Mouse (Mus musculus): Measurements from ENCODE around the gene Dhdh. TPM values are rescaled to one million over a fixed set of nuclear protein-coding genes. Genes with fewer than 3 reads are reported as not detected.
"Not testable (repeated sequence)": the region's sequence is repeated elsewhere in the genome, so short reads cannot be mapped to it uniquely, and the experiment has no call there.

Dhdh gene
- polyA plus RNA-seq, 1 experiment from 2014 or later = 5.8 TPM

- peak overlapping the region; percentile 40 for H3K4me3 ChIP-seq (ENCODE audit: low read depth, low read length)
- no peaks in the 10 kb centered on the region for H3K9me3 ChIP-seq (ENCODE audit: control insufficient read depth, low read length)
- no peaks in the 10 kb centered on the region for H3K27me3 ChIP-seq (replicated peaks; ENCODE audit: control insufficient read depth, insufficient read depth, low read length)
- peak; percentile 71 for ATAC-seq (replicated peaks; ENCODE audit: low FRiP score)
- DNase-seq (ENCODE audit: low spot score) = no peak
- peak overlapping the region; percentile 61 for H3K4me2 ChIP-seq
- peaks cover 4% of the 10 kb centered on the region; the same call in 1 of the 2 replicates for H3K4me1 ChIP-seq (replicated peaks; ENCODE audit: control insufficient read depth, insufficient read depth, low read length)
- H3K36me3 ChIP-seq (ENCODE audit: control insufficient read depth, insufficient read depth, low read length) = no peaks in the 10 kb centered on the region
- WGBS = 50% methylated on average over 16 of the region's 16 CpGs
- peak overlapping the region; percentile 45; the same call in 1 of the 2 replicates for H3K27ac ChIP-seq (ENCODE audit: low read depth, low read length)
- peak overlapping the region; percentile 64 for H3K9ac ChIP-seq (ENCODE audit: low read depth, low read length)
These were observed 13.2 kb downstream of the Dhdh start for GRCm38 (mm10) chr7:45475291-45475969.

GRCm38 (mm10) chr7:45470869-45471268 lies 17.7 kb downstream of the Dhdh start:
- Histone ChIP-seq H3K36me3 (ENCODE audit: control insufficient read depth, insufficient read depth, low read length) (no peaks in the 10 kb centered on the region), H3K9ac (ENCODE audit: low read depth, low read length) (no peak overlapping the region), H3K27ac (ENCODE audit: low read depth, low read length) (no peak overlapping the region), H3K4me1 (replicated peaks; ENCODE audit: control insufficient read depth, insufficient read depth, low read length) (peaks cover 5% of the 10 kb centered on the region; the same call in 1 of the 2 replicates), H3K9me3 (ENCODE audit: control insufficient read depth, low read length) (no peaks in the 10 kb centered on the region), H3K4me2 (no peak overlapping the region), H3K27me3 (replicated peaks; ENCODE audit: control insufficient read depth, insufficient read depth, low read length) (no peaks in the 10 kb centered on the region), H3K4me3 (ENCODE audit: low read depth, low read length) (no peak overlapping the region)
- DNase-seq (ENCODE audit: low spot score) (no peak), ATAC-seq (replicated peaks; ENCODE audit: low FRiP score) (no peak)
- whole genome bisulfite sequencing = 8% methylated on average over 3 of the region's 3 CpGs

- Histone ChIP-seq H3K9ac (ENCODE audit: low read depth, low read length) (no peak overlapping the region; the same call in 1 of the 2 replicates), H3K4me2 (peak overlapping the region; percentile 88), H3K4me1 (replicated peaks; ENCODE audit: control insufficient read depth, insufficient read depth, low read length) (peaks cover 12% of the 10 kb centered on the region), H3K27me3 (replicated peaks; ENCODE audit: control insufficient read depth, insufficient read depth, low read length) (no peaks in the 10 kb centered on the region), H3K4me3 (ENCODE audit: low read depth, low read length) (peak overlapping the region; percentile 82), H3K27ac (ENCODE audit: low read depth, low read length) (no peak overlapping the region), H3K9me3 (ENCODE audit: control insufficient read depth, low read length) (no peaks in the 10 kb centered on the region), H3K36me3 (ENCODE audit: control insufficient read depth, insufficient read depth, low read length) (peaks cover 13% of the 10 kb centered on the region)
- no peak for DNase-seq (ENCODE audit: low spot score)
- peak; percentile 23; the same call in 1 of the 2 replicates for ATAC-seq (replicated peaks; ENCODE audit: low FRiP score)
- 40% methylated on average over 7 of the region's 7 CpGs for WGBS
These were observed 21.4 kb downstream of the Dhdh start for GRCm38 (mm10) chr7:45467090-45467670.

- Histone ChIP-seq H3K4me2 (peak within 1 kb of the TSS; percentile 88), H3K27me3 (replicated peaks; ENCODE audit: control insufficient read depth, insufficient read depth, low read length) (no peaks in the 10 kb centered on the region), H3K9ac (ENCODE audit: low read depth, low read length) (peak within 1 kb of the TSS; percentile 79), H3K4me1 (replicated peaks; ENCODE audit: control insufficient read depth, insufficient read depth, low read length) (peaks cover 17% of the 10 kb centered on the region), H3K4me3 (ENCODE audit: low read depth, low read length) (peak within 1 kb of the TSS; percentile 82), H3K36me3 (ENCODE audit: control insufficient read depth, insufficient read depth, low read length) (peaks cover 17% of the 10 kb centered on the region), H3K27ac (ENCODE audit: low read depth, low read length) (peak within 1 kb of the TSS; percentile 65), H3K9me3 (ENCODE audit: control insufficient read depth, low read length) (no peaks in the 10 kb centered on the region)
- under 1% methylated on average over 56 of the region's 58 CpGs for WGBS
- ATAC-seq (replicated peaks; ENCODE audit: low FRiP score) (peak; percentile 74), DNase-seq (ENCODE audit: low spot score) (peak; percentile 92)
These were observed 22.1 kb downstream of the Dhdh start, which contains the start of gene Bax for GRCm38 (mm10) chr7:45466283-45467089. Gene Bax, minus strand, starts transcription at chr7:45466898.

DNA sequence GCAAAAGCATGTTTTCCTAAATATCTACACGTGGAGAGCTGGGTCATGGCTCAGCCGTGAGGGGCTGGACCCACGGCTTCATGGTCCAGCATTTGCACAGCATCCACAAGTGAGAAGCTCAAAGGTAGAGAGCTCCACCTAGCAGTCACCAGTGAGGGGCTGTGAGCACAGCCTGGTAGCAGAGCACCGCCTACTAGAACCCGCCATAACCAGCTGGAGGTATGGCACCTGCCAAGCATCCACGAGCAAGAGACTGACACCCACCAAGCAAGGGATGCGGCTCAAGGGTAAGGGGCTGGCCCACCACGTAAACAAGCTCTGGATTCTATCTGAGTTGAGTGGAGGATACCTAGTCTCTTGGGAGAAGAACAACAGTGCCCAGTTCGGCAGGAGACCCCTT lies 23.1 kb downstream of the Dhdh start:
- Histone ChIP-seq H3K27me3 (replicated peaks; ENCODE audit: control insufficient read depth, insufficient read depth, low read length) (no peaks in the 10 kb centered on the region), H3K36me3 (ENCODE audit: control insufficient read depth, insufficient read depth, low read length) (peaks cover 17% of the 10 kb centered on the region), H3K4me3 (ENCODE audit: low read depth, low read length) (peak overlapping the region; percentile 82), H3K9ac (ENCODE audit: low read depth, low read length) (peak overlapping the region; percentile 79), H3K9me3 (ENCODE audit: control insufficient read depth, low read length) (no peaks in the 10 kb centered on the region), H3K27ac (ENCODE audit: low read depth, low read length) (peak overlapping the region; percentile 65), H3K4me2 (peak overlapping the region; percentile 88), H3K4me1 (replicated peaks; ENCODE audit: control insufficient read depth, insufficient read depth, low read length) (peaks cover 25% of the 10 kb centered on the region)
- DNase-seq (ENCODE audit: low spot score) (no peak), ATAC-seq (replicated peaks; ENCODE audit: low FRiP score) (0 out of 2 replicates have a peak, but pooled peaks have one; percentile 19)
- WGBS = 76% methylated on average over 9 of the region's 9 CpGs

DNA sequence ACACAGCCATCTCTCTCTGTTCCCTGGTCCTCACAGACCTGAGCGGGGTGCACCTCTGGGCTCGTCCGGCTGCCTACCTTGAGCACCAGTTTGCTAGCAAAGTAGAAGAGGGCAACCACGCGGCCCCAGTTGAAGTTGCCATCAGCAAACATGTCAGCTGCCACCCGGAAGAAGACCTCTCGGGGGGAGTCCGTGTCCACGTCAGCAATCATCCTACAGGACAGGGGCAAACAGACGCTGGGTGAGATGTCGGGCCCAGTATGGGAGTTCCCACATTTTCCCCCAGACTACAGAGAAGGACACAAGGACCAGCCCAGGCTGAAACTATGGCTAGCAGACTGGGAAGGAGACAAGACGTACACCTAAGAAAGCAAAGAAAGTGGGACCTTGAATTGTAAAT lies 23.5 kb downstream of the Dhdh start:
- Histone ChIP-seq H3K4me3 (ENCODE audit: low read depth, low read length) (peak overlapping the region; percentile 82), H3K9ac (ENCODE audit: low read depth, low read length) (peak overlapping the region; percentile 22; the same call in 1 of the 2 replicates), H3K9me3 (ENCODE audit: control insufficient read depth, low read length) (no peaks in the 10 kb centered on the region), H3K27me3 (replicated peaks; ENCODE audit: control insufficient read depth, insufficient read depth, low read length) (no peaks in the 10 kb centered on the region), H3K36me3 (ENCODE audit: control insufficient read depth, insufficient read depth, low read length) (peaks cover 17% of the 10 kb centered on the region), H3K4me2 (peak overlapping the region; percentile 88), H3K4me1 (replicated peaks; ENCODE audit: control insufficient read depth, insufficient read depth, low read length) (peaks cover 30% of the 10 kb centered on the region), H3K27ac (ENCODE audit: low read depth, low read length) (no peak overlapping the region)
- DNase-seq (ENCODE audit: low spot score) (no peak), ATAC-seq (replicated peaks; ENCODE audit: low FRiP score) (no peak)
- 91% methylated on average over 12 of the region's 12 CpGs for WGBS

GRCm38 (mm10) chr7:45463987-45464778 lies 24.4 kb downstream of the Dhdh start:
- Histone ChIP-seq H3K27me3 (replicated peaks; ENCODE audit: control insufficient read depth, insufficient read depth, low read length) (no peaks in the 10 kb centered on the region), H3K36me3 (ENCODE audit: control insufficient read depth, insufficient read depth, low read length) (peaks cover 17% of the 10 kb centered on the region), H3K27ac (ENCODE audit: low read depth, low read length) (no peak overlapping the region), H3K4me2 (no peak overlapping the region; the same call in 1 of the 2 replicates), H3K9ac (ENCODE audit: low read depth, low read length) (no peak overlapping the region), H3K9me3 (ENCODE audit: control insufficient read depth, low read length) (no peaks in the 10 kb centered on the region), H3K4me1 (replicated peaks; ENCODE audit: control insufficient read depth, insufficient read depth, low read length) (peaks cover 31% of the 10 kb centered on the region), H3K4me3 (ENCODE audit: low read depth, low read length) (no peak overlapping the region)
- no peak for DNase-seq (ENCODE audit: low spot score)
- no peak for ATAC-seq (replicated peaks; ENCODE audit: low FRiP score)
- 92% methylated on average over 7 of the region's 7 CpGs for WGBS

DNA sequence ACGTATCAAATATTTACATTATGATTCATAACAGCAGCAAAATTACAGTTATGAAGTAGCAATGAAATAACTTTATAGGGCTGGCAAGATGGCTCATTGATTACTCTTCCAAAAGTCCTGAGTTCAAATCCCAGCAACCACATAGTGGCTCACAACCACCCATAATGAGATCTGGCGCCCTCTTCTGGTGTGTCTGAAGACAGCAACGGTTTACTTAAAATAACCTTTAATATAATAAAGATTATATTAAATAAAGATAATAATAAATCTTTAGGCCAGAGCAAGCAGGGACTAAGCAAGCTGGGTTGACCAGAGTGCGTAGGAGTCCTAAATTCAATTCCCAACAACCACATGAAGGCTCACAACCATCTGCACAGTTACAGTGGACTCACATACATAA lies 25.7 kb downstream of the Dhdh start:
- H3K27ac ChIP-seq (ENCODE audit: low read depth, low read length); H3K27me3 ChIP-seq (replicated peaks; ENCODE audit: control insufficient read depth, insufficient read depth, low read length); ATAC-seq (replicated peaks; ENCODE audit: low FRiP score); H3K9ac ChIP-seq (ENCODE audit: low read depth, low read length); DNase-seq (ENCODE audit: low spot score); H3K4me3 ChIP-seq (ENCODE audit: low read depth, low read length); H3K9me3 ChIP-seq (ENCODE audit: control insufficient read depth, low read length); H3K4me2 ChIP-seq: not testable (repeated sequence)
- WGBS = 76% methylated on average over 4 of the region's 4 CpGs
- Histone ChIP-seq H3K4me1 (replicated peaks; ENCODE audit: control insufficient read depth, insufficient read depth, low read length) (peaks cover 40% of the 10 kb centered on the region), H3K36me3 (ENCODE audit: control insufficient read depth, insufficient read depth, low read length) (peaks cover 26% of the 10 kb centered on the region)

Measured in liver, embryonic 11.5 days (tissue).